In the genomic region with DNA sequence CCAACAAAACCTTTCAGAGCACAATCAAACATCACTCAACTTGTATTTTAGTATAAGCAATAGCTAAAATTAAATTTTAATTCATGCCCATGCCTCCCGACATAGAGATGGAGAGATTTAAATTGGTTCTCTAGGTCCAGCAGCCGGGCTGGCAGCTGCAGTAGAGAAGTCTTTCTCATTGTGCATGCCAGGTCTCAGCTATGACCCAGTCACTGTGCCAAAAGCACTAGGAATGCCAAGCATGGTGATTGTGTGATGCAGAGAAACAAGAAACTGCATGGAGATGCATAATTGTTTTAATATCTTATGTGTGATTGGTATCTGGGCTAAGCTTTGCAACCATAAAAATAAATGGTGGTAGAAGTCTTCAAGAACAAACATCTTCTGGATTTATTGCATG, we compare ENCODE assay signal across 24 mouse cellular contexts.
DNase-seq lines count a peak whose midpoint lies in the region; ATAC-seq and TF ChIP-seq lines count a peak whose summit lies in the region.
"Had no signal": no experiment of that assay in that cellular context is flagged by ENCODE, and none has a peak within 500 bp of the region (broad histone marks: within the 10 kb centered on the region; RNA-seq: fewer than 3 reads in every experiment).

No protein-coding gene starts in this region.

- H3K9ac ChIP-seq in hindbrain, postnatal 0 days (replicated peaks; ENCODE audit: low read length) = no peak overlapping the region
- H3K9ac ChIP-seq in hindbrain, embryonic 16.5 days (ENCODE audit: low read depth, low read length) = no peak overlapping the region
- H3K9ac ChIP-seq in liver, postnatal 0 days (replicated peaks) = no peak overlapping the region
- H3K9ac ChIP-seq: embryonic facial prominence, embryonic 13.5 days; forebrain, embryonic 12.5 days; limb, embryonic 15.5 days; liver, embryonic 15.5 days had no signal

- peak; percentile 57 for DNase-seq in hindbrain, postnatal 0 days (ENCODE audit: low spot score)
- DNase-seq in brain, adult 2 months (ENCODE audit: low read depth, low spot score) = peak; percentile 76
- DNase-seq in cerebellum, adult 11-12 months = peak; percentile 65
- peak; percentile 89 to 92 for DNase-seq in cerebellum, postnatal 10 days
- DNase-seq in lung, adult 2 months = no peak
- no peak for DNase-seq in liver, postnatal 0 days
- DNase-seq in thymus, postnatal 25 days = no peak
- DNase-seq: adrenal gland, adult 2 months; gastrocnemius, postnatal 10 days; kidney, adult 18-20 months; layer of hippocampus, adult 9-11 months; right cerebral cortex, postnatal 25 days; thymus, postnatal 4 days had no signal

- no peaks in the 10 kb centered on the region for H3K36me3 ChIP-seq in hindbrain, postnatal 0 days (ENCODE audit: insufficient read depth, low read length)
- no peaks in the 10 kb centered on the region for H3K36me3 ChIP-seq in hindbrain, embryonic 16.5 days (ENCODE audit: control insufficient read depth, insufficient read depth, low read length)
- H3K36me3 ChIP-seq in liver, postnatal 0 days (replicated peaks; ENCODE audit: insufficient read depth, low read length) = no peaks in the 10 kb centered on the region
- H3K36me3 ChIP-seq: embryonic facial prominence, embryonic 13.5 days; forebrain, embryonic 12.5 days; heart, embryonic 10.5 days; limb, embryonic 15.5 days; liver, embryonic 15.5 days had no signal

- ATAC-seq in hindbrain, postnatal 0 days = no peak
- no peak for ATAC-seq in hindbrain, embryonic 16.5 days
- no peak for ATAC-seq in liver, postnatal 0 days
- ATAC-seq: lung, postnatal 0 days; midbrain, embryonic 16.5 days; Patski had no signal

- no peak overlapping the region for H3K27ac ChIP-seq in hindbrain, postnatal 0 days
- no peak overlapping the region for H3K27ac ChIP-seq in hindbrain, embryonic 16.5 days (ENCODE audit: low read depth, low read length)
- no peak overlapping the region for H3K27ac ChIP-seq in liver, postnatal 0 days (ENCODE audit: low read depth)
- H3K27ac ChIP-seq: embryonic facial prominence, embryonic 13.5 days; forebrain, embryonic 12.5 days; heart, embryonic 10.5 days; limb, embryonic 15.5 days; liver, embryonic 15.5 days; macrophage had no signal

- no peak for TF ChIP-seq EP300 in liver, postnatal 0 days (IDR thresholded peaks at IDR 0.05; ENCODE audit: low read depth)

- TF ChIP-seq CTCF in hindbrain, postnatal 0 days (IDR thresholded peaks at IDR 0.05; ENCODE audit: low read depth) = no peak
- no peak for TF ChIP-seq CTCF in lung, adult 2 months (IDR thresholded peaks at IDR 0.05; ENCODE audit: insufficient read depth, low read length)
- TF ChIP-seq CTCF in liver, postnatal 0 days (IDR thresholded peaks at IDR 0.05; ENCODE audit: low read depth) = no peak

- H3K9me3 ChIP-seq in hindbrain, postnatal 0 days (ENCODE audit: low read length) = no peaks in the 10 kb centered on the region
- no peaks in the 10 kb centered on the region for H3K9me3 ChIP-seq in hindbrain, embryonic 16.5 days (ENCODE audit: control insufficient read depth, low read length)
- H3K9me3 ChIP-seq in liver, postnatal 0 days (ENCODE audit: low read length) = no peaks in the 10 kb centered on the region
- H3K9me3 ChIP-seq: embryonic facial prominence, embryonic 13.5 days; forebrain, embryonic 12.5 days; heart, embryonic 10.5 days; limb, embryonic 15.5 days; liver, embryonic 15.5 days had no signal

- H3K4me3 ChIP-seq in hindbrain, postnatal 0 days (ENCODE audit: low read length) = no peak overlapping the region
- no peak overlapping the region for H3K4me3 ChIP-seq in hindbrain, embryonic 16.5 days (ENCODE audit: low read length)
- H3K4me3 ChIP-seq in lung, adult 2 months (replicated peaks; ENCODE audit: extremely low read depth, low read depth, low read length) = no peak overlapping the region
- no peak overlapping the region for H3K4me3 ChIP-seq in liver, postnatal 0 days (ENCODE audit: low read depth, low read length)
- H3K4me3 ChIP-seq: embryonic facial prominence, embryonic 13.5 days; erythroblast, embryonic 14.5 days; forebrain, embryonic 12.5 days; heart, embryonic 10.5 days; limb, embryonic 15.5 days; liver, embryonic 15.5 days had no signal

- H3K27me3 ChIP-seq in hindbrain, postnatal 0 days (ENCODE audit: insufficient read depth, low read length) = no peaks in the 10 kb centered on the region
- H3K27me3 ChIP-seq in hindbrain, embryonic 16.5 days (replicated peaks; ENCODE audit: control insufficient read depth, insufficient read depth, low read length) = no peaks in the 10 kb centered on the region
- no peaks in the 10 kb centered on the region for H3K27me3 ChIP-seq in liver, postnatal 0 days (ENCODE audit: insufficient read depth, low read length)
- H3K27me3 ChIP-seq: embryonic facial prominence, embryonic 13.5 days; forebrain, embryonic 12.5 days; limb, embryonic 15.5 days; liver, embryonic 15.5 days; Patski had no signal

- H3K4me1 ChIP-seq in hindbrain, postnatal 0 days (ENCODE audit: insufficient read depth, low read length) = no peaks in the 10 kb centered on the region
- no peaks in the 10 kb centered on the region for H3K4me1 ChIP-seq in hindbrain, embryonic 16.5 days (ENCODE audit: control insufficient read depth, insufficient read depth, low read depth, low read length)
- no peaks in the 10 kb centered on the region for H3K4me1 ChIP-seq in lung, adult 2 months (ENCODE audit: control insufficient read depth, insufficient read depth, low read length)
- H3K4me1 ChIP-seq in liver, postnatal 0 days (ENCODE audit: insufficient read depth) = no peaks in the 10 kb centered on the region
- H3K4me1 ChIP-seq: embryonic facial prominence, embryonic 13.5 days; forebrain, embryonic 12.5 days; heart, embryonic 10.5 days; limb, embryonic 15.5 days; liver, embryonic 15.5 days had no signal

- no peak for TF ChIP-seq POLR2A in lung, adult 2 months (IDR thresholded peaks at IDR 0.05; ENCODE audit: borderline replicate concordance, extremely low read depth, low read depth, low read length)

- H3K4me2 ChIP-seq in hindbrain, postnatal 0 days (ENCODE audit: low read depth, low read length) = no peak overlapping the region
- no peak overlapping the region for H3K4me2 ChIP-seq in hindbrain, embryonic 16.5 days (ENCODE audit: low read length)
- H3K4me2 ChIP-seq in liver, postnatal 0 days (ENCODE audit: low read depth, low read length) = no peak overlapping the region
- H3K4me2 ChIP-seq: embryonic facial prominence, embryonic 13.5 days; forebrain, embryonic 12.5 days; limb, embryonic 15.5 days; liver, embryonic 15.5 days had no signal

- 38% methylated on average over 2 of the region's 2 CpGs for WGBS in hindbrain, postnatal 0 days
- 55% methylated on average over 2 of the region's 2 CpGs for WGBS in hindbrain, embryonic 16.5 days
- WGBS in lung, adult 2 months = 62% methylated on average over 2 of the region's 2 CpGs
- 62% methylated on average over 2 of the region's 2 CpGs for WGBS in liver, postnatal 0 days (ENCODE audit: insufficient replicate concordance)

Comparison
In these comparisons a context has a peak if more than half of its experiments do, and no peak if none do; other contexts are left out.
1. DNase-seq: peak in hindbrain, postnatal 0 days (single experiment), brain, adult 2 months (single experiment), cerebellum, adult 11-12 months (single experiment) and cerebellum, postnatal 10 days (2 of 2); none in lung, adult 2 months (single experiment), liver, postnatal 0 days (single experiment) and thymus, postnatal 25 days (single experiment).